Mouse (Mus musculus) liver, adult 2 months (tissue): ENCODE measurements around the gene Zfp534. TPM values are rescaled to one million over a fixed set of nuclear protein-coding genes. Genes with fewer than 3 reads are reported as not detected.
"Not testable (repeated sequence)": the region's sequence is repeated elsewhere in the genome, so short reads cannot be mapped to it uniquely, and the experiment has no call there.

Experiments used
- DNase-seq: peaks from one replicate; pipeline ENCODE4 v3.0.0-alpha.2; 2011; ENCODE audit warnings: low read depth, low spot score; ENCODE audit errors: extremely low read depth
- H3K27ac ChIP-seq: fragments of 200-500 bp; replicated peaks from 2 replicates; pipeline ENCODE4 v1.5.1; 2012; ENCODE audit warnings: low read depth, mild to moderate bottlenecking, control low read depth, inconsistent platforms, low read length; ENCODE audit not compliant: insufficient read depth
- H3K27me3 ChIP-seq: fragments of 200-500 bp; 2 replicates; pipeline ENCODE4 v1.6.1; 2012; ENCODE audit warnings: mild to moderate bottlenecking, moderate library complexity, low read length, inconsistent platforms; ENCODE audit not compliant: control insufficient read depth, insufficient read depth
- H3K36me3 ChIP-seq: fragments of 200-500 bp; 2 replicates; pipeline ENCODE4 v1.6.1; 2012; ENCODE audit warnings: low read length, inconsistent platforms; ENCODE audit not compliant: control insufficient read depth, insufficient read depth
- H3K4me1 ChIP-seq: fragments of 200-500 bp; 2 replicates; pipeline ENCODE4 v1.6.1; 2011; ENCODE audit warnings: low read length; ENCODE audit not compliant: control insufficient read depth, insufficient read depth
- H3K4me3 ChIP-seq: fragments of 200-500 bp; 2 replicates; pipeline ENCODE4 v1.5.1; 2011; ENCODE audit warnings: low read depth, mild to moderate bottlenecking, control low read depth, low read length, moderate library complexity; ENCODE audit not compliant: insufficient read depth
- H3K79me2 ChIP-seq: fragments of 200-500 bp; 2 replicates; pipeline ENCODE4 v1.6.1; 2012; ENCODE audit warnings: inconsistent platforms, mild to moderate bottlenecking, low read length, moderate library complexity; ENCODE audit not compliant: control insufficient read depth, insufficient read depth
- H3K9ac ChIP-seq: fragments of 200-500 bp; 2 replicates; pipeline ENCODE4 v1.6.1; 2012; ENCODE audit warnings: low read depth, mild to moderate bottlenecking, control low read depth, inconsistent platforms, low read length
- WGBS: fragments of 180-500 bp; shearing (Covaris S2); methylation state at CpG from one replicate; pipeline ENCODE4 v1.1.7; 2018; 5-methylcytosine and 5-hydroxymethylcytosine counted together
- polyA plus RNA-seq: library from polyadenylated mRNA; depleted of rRNA; stranded (reverse); fragments of >200 nt; gene quantifications from 2 replicates; pipeline ENCODE4 v1.2.3, GENCODE M21; 2012; rRNA removed
- total RNA-seq: library from RNA; depleted of rRNA; stranded (reverse); fragments of >200 nt; gene quantifications from 2 replicates; pipeline ENCODE4 v1.2.3, GENCODE M21; 2014; rRNA removed

Gene Zfp534
- total RNA-seq (not detected in 2 replicates), polyA plus RNA-seq (not detected in 2 replicates)

- not testable (repeated sequence) for H3K79me2 ChIP-seq, H3K4me3 ChIP-seq, DNase-seq, H3K4me1 ChIP-seq, H3K9ac ChIP-seq, H3K27me3 ChIP-seq, H3K27ac ChIP-seq, H3K36me3 ChIP-seq
- WGBS: 83% methylated on average over 3 of the region's 3 CpGs
Observed at GRCm38 (mm10) chr4:147702453-147702852, at the start of gene Zfp534. Gene Zfp534, minus strand, starts transcription at chr4:147702553.

DNA sequence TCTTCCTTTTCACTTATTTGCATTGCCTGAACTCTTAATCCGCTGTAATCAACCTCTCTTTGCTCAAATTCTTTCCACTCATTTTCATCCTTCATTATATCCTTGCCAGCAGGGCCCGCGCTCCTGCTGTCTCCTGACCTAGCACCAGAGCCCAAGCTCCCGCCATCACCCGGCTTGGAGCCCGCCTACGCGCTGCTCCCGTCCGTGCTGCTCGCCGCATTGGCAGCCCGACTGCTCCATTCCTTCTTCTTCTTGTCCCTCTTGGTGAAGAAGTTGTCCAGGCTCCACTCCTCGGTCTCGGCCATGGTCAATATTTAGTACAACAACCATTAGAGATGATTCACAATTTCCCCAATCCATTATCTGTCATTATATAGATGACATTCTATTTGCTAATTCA is 43.9 kb upstream of the Zfp534 start:
- H3K79me2 ChIP-seq, DNase-seq: not testable (repeated sequence)
- WGBS: 93% methylated on average over 14 of the region's 15 CpGs

DNA sequence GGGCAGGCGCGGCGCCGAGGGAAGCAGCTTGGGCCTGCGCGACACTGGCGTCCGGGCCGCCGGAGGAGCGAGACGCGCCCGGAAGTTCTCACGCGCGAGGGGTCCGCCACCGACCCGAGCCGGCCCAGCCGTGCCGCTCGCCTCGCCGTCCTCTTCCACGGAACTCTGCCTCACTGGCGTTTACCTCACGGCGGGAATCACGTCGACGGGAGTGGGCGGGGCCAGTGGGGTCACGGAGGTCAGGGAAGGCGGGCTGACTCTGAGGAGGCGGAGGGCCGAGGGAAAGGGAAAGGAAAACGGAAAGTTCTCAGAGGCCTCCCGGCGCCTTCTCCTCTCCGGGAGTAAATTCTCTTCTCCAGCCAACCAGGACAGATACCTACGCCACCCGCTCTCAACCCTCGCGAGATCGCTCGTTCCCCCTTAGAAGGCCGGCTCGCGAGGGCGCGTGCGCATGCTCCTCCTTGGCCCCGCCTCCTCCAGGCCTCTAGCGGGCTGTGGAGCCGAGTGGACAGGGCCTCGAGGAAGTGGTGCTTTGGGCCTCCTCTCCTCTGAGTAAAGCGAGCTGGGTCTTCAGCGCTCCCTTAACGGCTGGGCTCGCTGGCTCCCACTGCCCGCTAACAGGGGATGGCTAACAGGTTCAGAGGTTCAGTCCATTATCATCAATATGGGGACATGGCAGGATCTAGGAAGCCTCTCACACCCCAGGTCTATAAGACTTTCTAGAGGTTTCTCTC is 36.5 kb upstream of the Zfp534 start:
- not testable (repeated sequence) for H3K36me3 ChIP-seq, H3K4me1 ChIP-seq, DNase-seq, H3K27ac ChIP-seq, H3K79me2 ChIP-seq, H3K27me3 ChIP-seq
- Histone ChIP-seq H3K9ac (peak overlapping the region; percentile 24; the same call in 1 of the 2 replicates), H3K4me3 (peak overlapping the region; percentile 46; the same call in 1 of the 2 replicates)
- 31% methylated on average over 63 of the region's 63 CpGs for WGBS

More for the DNA sequence above, 43.9 kb upstream of the Zfp534 start:
- not testable (repeated sequence) for H3K27me3 ChIP-seq, H3K4me3 ChIP-seq, H3K27ac ChIP-seq, H3K9ac ChIP-seq, H3K4me1 ChIP-seq, H3K36me3 ChIP-seq

- H3K27me3 ChIP-seq, H3K9ac ChIP-seq, H3K36me3 ChIP-seq, H3K4me3 ChIP-seq, DNase-seq, H3K79me2 ChIP-seq, H3K27ac ChIP-seq, H3K4me1 ChIP-seq: not testable (repeated sequence)
- 88% methylated on average over 5 of the region's 5 CpGs for WGBS
Observed at GRCm38 (mm10) chr4:147655245-147655644, 47.1 kb downstream of the Zfp534 start.

DNA sequence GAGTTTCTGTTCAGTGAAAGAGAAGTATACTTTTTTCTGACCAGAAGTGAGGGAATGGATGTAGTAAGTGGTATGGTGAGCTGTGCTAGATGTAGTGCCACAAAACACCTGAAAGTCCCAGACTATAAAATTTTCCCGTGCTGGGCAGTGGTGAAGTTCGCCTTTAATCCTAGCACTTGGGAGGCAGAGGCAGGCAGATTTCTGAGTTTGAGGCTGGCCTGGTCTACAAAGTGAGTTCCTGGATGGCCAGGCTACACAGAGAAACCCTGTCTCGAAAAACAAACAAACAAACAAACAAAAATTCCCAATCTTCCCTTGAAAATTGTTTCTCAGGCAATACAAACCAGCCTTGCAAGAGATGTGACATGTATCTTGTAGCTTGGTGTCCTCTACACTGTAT is 54.9 kb downstream of the Zfp534 start:
- DNase-seq, H3K36me3 ChIP-seq, H3K4me1 ChIP-seq, H3K4me3 ChIP-seq, H3K79me2 ChIP-seq, H3K27ac ChIP-seq, H3K27me3 ChIP-seq, H3K9ac ChIP-seq: not testable (repeated sequence)
- no CpG with 5 or more reads among the region's 3 CpGs for WGBS

DNA sequence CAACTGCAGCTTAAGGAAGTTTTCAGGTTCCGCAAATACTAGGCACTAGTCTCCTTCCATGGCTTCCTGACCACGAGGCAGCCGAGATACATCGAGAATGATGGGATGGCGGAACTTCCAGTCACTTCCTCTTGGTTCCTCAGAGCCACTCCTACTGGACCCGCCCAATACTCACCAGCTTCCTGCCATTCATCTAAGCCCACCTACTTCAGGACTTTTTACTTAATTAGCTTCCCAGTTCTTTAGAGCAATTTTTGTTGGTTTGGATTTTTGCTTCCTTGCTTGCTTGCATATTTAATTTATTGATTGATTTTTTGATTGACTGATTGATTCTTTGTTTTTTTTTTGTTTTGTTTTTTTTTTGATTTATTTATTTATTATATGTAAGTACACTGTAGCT is 59.9 kb downstream of the Zfp534 start, which contains the start of gene Zfp979:
Zfp979 (minus strand) TSS at position 101 of the 400 bp plus-strand sequence.
- H3K4me3 ChIP-seq, H3K79me2 ChIP-seq, H3K27ac ChIP-seq, H3K9ac ChIP-seq, DNase-seq, H3K36me3 ChIP-seq, H3K27me3 ChIP-seq, H3K4me1 ChIP-seq: not testable (repeated sequence)
- no CpG with 5 or more reads among the region's 6 CpGs for WGBS

DNA sequence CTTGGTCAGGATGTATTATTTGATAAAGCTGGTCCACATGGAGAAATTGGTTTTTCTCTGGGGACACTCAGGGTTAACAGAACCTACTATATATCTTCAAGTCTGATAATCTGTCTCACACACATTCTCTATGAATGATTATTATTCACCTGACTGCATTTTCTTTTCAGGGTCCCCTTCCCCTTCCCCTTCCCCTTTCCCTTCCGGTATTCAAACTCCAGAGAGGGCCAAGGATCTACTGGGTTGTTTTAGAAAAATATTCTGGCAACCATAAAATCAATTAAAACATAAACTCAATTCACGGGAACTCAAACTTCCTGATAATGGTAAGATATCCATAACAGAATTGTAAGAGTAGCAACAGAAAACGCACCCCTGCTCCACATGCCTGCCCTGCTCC is 60.4 kb downstream of the Zfp534 start:
- not testable (repeated sequence) for DNase-seq, H3K4me1 ChIP-seq, H3K4me3 ChIP-seq, H3K79me2 ChIP-seq, H3K27ac ChIP-seq, H3K9ac ChIP-seq, H3K36me3 ChIP-seq, H3K27me3 ChIP-seq
- WGBS: 44% methylated on average over 2 of the region's 3 CpGs

- not testable (repeated sequence) for DNase-seq, H3K27ac ChIP-seq, H3K4me3 ChIP-seq, H3K79me2 ChIP-seq, H3K27me3 ChIP-seq, H3K36me3 ChIP-seq, H3K4me1 ChIP-seq, H3K9ac ChIP-seq
- WGBS: no CpG with 5 or more reads among the region's 2 CpGs
Observed at GRCm38 (mm10) chr4:147633818-147634262, 68.5 kb downstream of the Zfp534 start.
